Mouse (Mus musculus): ENCODE measurements around the gene P4hb.

Gene P4hb

GRCm38 (mm10) chr11:120572752-120573584 lies at the start of gene P4hb:
TSS of gene P4hb (minus strand) at chr11:120573253.
- DNase-seq (ENCODE audit: low spot score) = peak; percentile 99

DNA sequence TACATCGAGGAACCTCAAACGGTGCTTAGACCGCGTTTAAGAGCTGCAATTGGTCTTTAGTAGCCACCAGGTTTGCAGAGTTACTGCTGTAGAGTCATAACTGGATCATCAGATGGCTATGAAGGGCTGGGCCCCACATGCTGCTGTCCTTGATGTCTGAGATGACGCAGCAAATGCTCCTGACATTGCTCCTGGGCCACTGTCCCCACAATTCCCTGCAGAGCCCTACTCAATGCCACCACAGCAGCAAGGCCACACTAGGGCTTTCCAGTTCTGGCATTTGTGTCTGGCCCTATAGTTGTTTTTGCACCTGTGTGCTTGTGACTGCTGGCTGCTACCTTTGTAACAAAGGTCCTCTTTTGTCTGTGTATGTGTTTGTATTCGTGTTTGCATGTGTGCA lies 49.8 kb upstream of the P4hb start:
- DNase-seq (ENCODE audit: low spot score) = no peak

- no peak for DNase-seq (ENCODE audit: low spot score)
These were observed 47.1 kb upstream of the P4hb start for GRCm38 (mm10) chr11:120620195-120620594.

GRCm38 (mm10) chr11:120618619-120619535 lies 45.8 kb upstream of the P4hb start:
- no peak for DNase-seq (ENCODE audit: low spot score)

DNA sequence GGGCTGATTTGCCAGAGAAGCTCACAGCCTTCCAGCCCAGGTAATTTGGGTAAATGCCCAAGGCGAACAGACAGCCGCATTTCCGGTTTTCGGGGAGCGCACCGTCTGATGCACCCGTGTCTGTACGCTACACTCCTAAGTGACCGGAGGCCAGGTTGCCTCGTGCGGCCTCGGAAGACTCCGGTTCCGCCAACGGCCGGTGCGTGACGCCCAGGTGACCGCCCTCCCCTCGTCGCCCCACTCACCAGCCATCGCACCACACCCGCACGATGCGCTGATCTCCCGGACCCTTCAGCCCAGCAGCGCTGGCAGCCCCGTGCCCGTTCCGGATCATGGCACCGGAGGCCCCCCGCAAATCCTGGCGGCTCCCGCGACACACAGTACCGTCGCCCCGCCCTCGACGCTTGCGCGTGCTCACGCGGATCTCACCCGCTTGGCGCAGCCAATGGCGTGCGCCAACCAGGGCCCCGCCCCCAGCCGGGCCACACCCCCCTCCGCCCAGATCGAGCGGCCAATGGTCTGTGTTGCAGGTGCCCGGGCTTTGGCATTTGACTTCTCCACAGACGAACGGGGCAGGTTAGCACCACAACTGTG lies 44.6 kb upstream of the P4hb start, which contains the start of gene Pcyt2:
TSS of gene Pcyt2 (minus strand) at position 418 of the 594 bp plus-strand sequence.
- DNase-seq (ENCODE audit: low spot score) = peak; percentile 94

DNA sequence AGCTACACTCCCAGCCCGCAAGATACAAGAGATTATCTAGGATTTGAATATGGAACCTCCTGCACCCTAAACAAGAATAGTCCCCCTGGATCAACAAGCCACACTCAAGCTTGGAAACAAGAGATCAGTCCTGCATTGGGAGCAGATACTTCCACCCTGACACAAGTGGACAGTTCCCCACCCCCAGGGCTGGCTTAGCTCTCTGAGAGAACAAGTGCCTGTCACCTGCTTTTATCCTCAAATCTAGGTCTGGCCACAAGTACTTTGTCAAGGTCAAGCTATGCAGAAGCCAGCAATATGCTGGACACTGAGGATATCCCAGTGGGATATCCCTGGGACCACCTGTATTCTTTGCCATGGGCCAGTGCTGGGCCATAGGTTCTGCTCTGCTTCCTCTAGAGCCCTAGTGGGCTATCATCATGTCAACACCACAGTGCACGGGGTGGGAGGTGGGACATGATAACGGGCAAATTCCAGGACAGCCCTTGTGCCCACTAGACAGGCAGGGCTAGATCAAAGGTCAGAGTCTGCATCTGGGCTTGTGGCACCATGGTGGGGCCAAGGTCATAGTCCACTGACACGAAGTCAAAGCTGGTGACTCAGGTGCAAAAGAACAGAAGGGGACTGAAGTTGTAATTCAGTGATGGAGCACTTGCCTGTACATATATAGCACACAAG lies 43.7 kb upstream of the P4hb start:
- no peak for DNase-seq (ENCODE audit: low spot score)

- DNase-seq (ENCODE audit: low spot score) = peak; percentile 48
These were observed 42.7 kb upstream of the P4hb start for GRCm38 (mm10) chr11:120615606-120616203.

DNA sequence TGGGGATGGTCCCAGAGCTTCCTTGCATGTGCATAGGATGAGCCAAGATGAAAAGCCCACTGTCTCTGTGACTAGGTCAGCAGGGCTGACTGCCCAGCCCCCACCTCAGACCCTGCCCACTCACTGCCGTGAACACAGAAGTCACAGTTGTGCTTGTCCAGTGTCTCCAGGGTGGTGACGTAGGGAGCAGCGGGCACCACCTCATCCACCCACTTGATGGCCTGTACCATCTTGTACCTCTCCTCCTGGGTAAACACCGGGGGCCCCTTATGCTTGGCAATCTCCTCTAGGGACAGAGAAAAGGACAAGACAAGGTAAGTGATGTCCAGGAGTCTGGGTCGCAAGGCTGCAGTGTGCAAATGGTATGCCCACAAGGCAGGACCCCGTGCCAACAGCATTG lies 42.1 kb upstream of the P4hb start:
- no peak for DNase-seq (ENCODE audit: low spot score)

DNA sequence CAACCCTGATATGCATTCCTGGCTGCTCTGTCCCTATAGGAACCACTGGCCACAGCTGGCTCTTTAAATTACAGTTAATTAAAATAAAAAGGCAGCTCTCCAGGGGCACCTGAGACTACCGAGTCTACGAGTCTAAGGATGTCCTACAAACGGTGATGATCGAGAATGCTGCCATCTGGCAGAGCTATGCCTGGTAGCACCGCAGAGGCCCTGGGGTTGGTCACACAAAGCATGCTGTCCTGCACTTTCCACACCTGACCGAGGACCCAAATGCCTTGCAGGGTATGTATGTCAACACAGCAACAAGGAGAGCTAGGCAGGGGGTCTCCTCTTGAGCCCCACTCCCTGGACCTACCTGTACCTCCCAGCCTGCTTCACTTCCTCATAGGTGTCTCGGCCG lies 40.9 kb upstream of the P4hb start:
- DNase-seq (ENCODE audit: low spot score) = no peak

GRCm38 (mm10) chr11:120613481-120613972 lies 40.5 kb upstream of the P4hb start:
- DNase-seq (ENCODE audit: low spot score) = no peak

- DNase-seq (ENCODE audit: low spot score) = peak; percentile 68
These were observed 39.7 kb upstream of the P4hb start for GRCm38 (mm10) chr11:120612763-120613162.

- no peak for DNase-seq (ENCODE audit: low spot score)
These were observed 37.5 kb upstream of the P4hb start for GRCm38 (mm10) chr11:120610477-120611046.

DNA sequence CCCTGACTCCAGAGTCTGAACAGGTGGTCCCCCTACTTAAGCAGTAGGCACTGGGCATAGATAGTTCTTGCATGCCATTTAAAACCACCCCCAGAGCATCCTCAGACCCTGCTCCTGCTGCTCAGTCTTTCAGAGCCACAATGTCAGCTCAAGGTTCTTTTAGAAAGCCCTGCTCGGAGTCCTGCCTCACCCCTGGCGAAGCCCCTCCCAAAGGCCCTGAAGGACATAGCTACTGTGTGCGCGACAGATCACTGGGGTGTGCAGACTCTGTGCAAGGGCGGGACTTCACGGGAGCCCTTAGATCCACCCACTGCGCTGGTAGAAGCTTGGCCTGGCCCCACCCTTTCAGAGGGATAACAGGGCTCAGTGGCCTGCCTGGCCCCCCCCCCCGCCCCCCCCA lies 36.2 kb upstream of the P4hb start:
- no peak for DNase-seq (ENCODE audit: low spot score)

GRCm38 (mm10) chr11:120608241-120609034 lies 35.4 kb upstream of the P4hb start, which contains the start of gene Npb:
TSS of gene Npb (plus strand) at chr11:120608477.
- DNase-seq (ENCODE audit: low spot score) = no peak

- no peak for DNase-seq (ENCODE audit: low spot score)
These were observed 33.7 kb upstream of the P4hb start for GRCm38 (mm10) chr11:120606764-120607163.

DNA sequence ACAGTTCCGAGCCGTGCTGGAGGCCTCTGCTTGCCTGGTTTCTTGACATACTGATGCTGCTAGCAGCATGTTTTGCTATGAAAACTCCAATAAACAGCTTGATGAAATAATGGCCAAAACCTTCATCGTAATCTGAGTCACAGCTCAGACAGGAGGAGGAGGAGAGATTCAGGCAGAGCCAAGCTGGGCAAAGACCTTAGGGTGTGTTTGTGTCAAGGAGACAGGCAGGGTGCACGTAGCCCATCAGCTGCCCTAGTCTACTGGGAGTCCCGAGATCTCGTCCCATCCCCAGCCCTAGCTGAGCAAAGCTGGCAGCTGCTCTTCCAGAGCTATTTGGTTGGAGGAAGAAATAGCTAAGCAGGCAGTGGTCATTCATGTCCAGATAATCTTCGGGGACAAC lies 32.6 kb upstream of the P4hb start:
- DNase-seq (ENCODE audit: low spot score) = no peak

DNA sequence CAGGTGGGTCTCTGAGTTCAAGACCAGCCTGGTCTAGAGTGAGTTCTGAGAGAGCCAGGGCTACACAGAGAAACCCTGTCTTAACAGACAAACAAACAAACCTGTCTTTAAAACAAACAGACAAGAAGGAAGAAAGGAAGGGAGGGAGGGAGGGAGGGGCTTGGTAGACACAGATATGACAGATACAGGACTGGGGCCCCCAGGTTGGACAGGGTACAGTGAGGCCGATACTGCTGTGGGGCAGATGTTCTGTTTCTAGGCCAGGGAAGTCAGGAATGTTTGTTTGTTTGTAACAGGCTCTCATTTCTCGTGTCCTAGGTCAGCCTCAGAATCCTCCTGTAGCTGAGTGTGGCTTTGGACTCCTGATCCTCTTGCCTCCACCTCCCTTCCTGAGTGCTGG lies 30.5 kb upstream of the P4hb start:
- DNase-seq (ENCODE audit: low spot score) = no peak

GRCm38 (mm10) chr11:120600716-120601115 lies 27.7 kb upstream of the P4hb start:
- no peak for DNase-seq (ENCODE audit: low spot score)

DNA sequence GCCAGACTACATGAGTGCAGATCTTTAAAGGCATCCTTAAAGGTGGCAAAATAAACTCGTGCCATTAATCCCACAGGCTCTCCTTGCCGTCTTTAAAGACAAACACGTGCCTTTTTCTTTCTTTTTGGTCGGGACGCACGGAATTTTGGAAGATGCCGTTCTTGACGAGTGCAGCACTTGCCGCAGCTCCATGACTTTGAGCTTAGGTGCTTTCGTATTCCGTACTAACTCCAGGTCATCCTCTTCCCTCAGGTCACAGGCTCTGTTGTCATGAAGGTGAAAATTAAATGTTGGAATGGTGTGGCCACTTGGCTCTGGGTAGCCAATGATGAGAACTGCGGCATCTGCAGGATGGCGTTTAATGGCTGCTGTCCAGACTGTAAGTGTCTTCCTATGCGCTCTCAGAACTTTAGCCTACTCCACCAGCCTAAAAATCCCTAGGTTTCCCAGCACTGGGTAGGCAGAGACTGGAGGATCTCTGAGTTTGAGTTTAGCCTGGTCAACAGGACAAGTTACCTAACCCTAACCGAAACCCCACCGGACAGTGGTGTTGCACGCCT lies 26.0 kb upstream of the P4hb start:
- DNase-seq (ENCODE audit: low spot score) = no peak
